Mouse (Mus musculus): ENCODE measurements at regions not wholly inside any gene's neighbourhood (a gene's known extent, or its start where the extent isn't known, plus 50 kb on each side); places are given as distances from the start of the nearest gene placed in this dataset.
"Not testable (repeated sequence)": the region's sequence is repeated elsewhere in the genome, so short reads cannot be mapped to it uniquely, and the experiment has no call there.

DNA sequence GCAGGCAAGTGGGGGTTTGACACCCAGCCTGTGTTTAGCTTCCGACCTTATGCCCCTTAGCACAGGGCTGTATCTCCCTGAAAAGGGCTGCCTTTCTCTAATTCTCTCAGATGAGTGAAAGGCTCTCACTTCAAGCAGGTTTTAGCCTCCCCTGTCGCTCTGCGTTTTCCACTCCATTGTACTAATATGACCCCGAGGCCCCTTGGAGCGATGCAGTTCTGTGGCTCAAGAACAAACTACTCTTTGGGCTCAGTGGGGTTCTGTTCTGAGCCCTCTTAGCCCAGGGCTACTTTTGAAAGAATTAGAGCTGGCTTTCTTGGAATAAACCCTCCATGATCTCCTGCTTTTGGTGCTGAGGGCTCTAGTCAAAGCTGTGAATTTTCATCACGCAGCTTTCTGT lies 53.4 kb upstream of the Castor2 start:
- WGBS (ENCODE audit: insufficient replicate concordance), result 71% methylated on average over 6 of the region's 6 CpGs
- no peaks in the 10 kb centered on the region for H3K4me1 ChIP-seq (replicated peaks)

GRCm38 (mm10) chr5:134042938-134043337 lies 56.6 kb upstream of the Castor2 start:
- not testable (repeated sequence) for DNase-seq; H3K9ac ChIP-seq; H3K27me3 ChIP-seq; H3K4me3 ChIP-seq (replicated peaks); H3K4me1 ChIP-seq (replicated peaks); H3K36me3 ChIP-seq; ATAC-seq (ENCODE audit: low read depth); H3K4me2 ChIP-seq; H3K9me3 ChIP-seq (replicated peaks); H3K27ac ChIP-seq
- WGBS (ENCODE audit: insufficient replicate concordance), result 87% methylated on average over 1 of the region's 2 CpGs

More for the DNA sequence above, 53.4 kb upstream of the Castor2 start:
- H3K27ac ChIP-seq, result no peak overlapping the region
- no peak overlapping the region for H3K4me3 ChIP-seq (replicated peaks)
- no peak overlapping the region for H3K4me2 ChIP-seq
- H3K9me3 ChIP-seq (replicated peaks), result 0 out of 2 replicates have a peak, but pooled peaks cover 4% of the 10 kb centered on the region
- ATAC-seq (ENCODE audit: low read depth), result no peak
- no peak overlapping the region for H3K9ac ChIP-seq
- no peaks in the 10 kb centered on the region for H3K27me3 ChIP-seq
- no peak for DNase-seq
- no peaks in the 10 kb centered on the region for H3K36me3 ChIP-seq

- DNase-seq (no peak), ATAC-seq (ENCODE audit: low read depth) (no peak)
- 68% methylated on average over 11 of the region's 11 CpGs for WGBS (ENCODE audit: insufficient replicate concordance)
Measured at GRCm38 (mm10) chr5:134027316-134027966, 72.1 kb upstream of the Castor2 start.

DNA sequence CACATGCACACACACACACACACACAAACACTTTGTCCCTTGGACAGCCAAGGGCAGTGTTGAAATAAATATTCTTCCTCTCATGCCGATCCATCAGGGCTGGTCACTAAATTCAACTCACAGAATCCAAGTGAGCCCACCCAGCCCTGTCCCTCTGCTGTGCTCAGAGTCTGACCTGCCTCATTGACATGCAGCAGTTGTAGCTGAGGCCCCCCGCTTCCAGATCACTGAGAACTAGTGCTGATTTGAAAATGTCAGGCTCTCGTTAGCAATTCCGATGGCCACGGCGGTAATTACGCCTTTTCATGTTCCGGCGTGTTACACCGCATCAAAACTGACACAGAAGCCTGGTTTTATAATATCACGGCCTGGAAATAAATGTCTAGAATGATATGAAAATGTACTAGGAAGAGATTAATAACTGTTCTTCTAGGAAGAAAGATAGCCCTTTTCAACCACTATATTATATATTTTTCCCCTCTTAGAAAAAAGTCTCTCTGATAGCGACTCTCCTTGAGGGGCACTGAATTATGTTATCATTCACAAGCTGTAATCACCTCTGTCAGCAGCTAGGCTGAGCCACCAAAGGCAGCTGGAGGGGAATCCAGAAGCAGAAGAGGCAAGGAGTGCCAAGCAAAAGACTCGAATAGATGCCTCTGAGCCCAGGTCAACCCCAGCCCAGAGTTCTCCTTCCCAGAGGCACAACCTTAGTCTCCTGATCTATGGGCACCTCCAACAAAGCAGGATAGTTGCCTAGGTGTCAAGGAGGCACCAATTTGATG lies 79.7 kb upstream of the Castor2 start:
- Histone ChIP-seq H3K4me2 (no peak overlapping the region), H3K27me3 (no peaks in the 10 kb centered on the region), H3K9ac (no peak overlapping the region), H3K27ac (no peak overlapping the region), H3K9me3 (replicated peaks) (no peaks in the 10 kb centered on the region), H3K4me3 (replicated peaks) (no peak overlapping the region), H3K36me3 (no peaks in the 10 kb centered on the region), H3K4me1 (replicated peaks) (no peaks in the 10 kb centered on the region)
- DNase-seq (no peak), ATAC-seq (ENCODE audit: low read depth) (no peak)
- WGBS (ENCODE audit: insufficient replicate concordance), result 72% methylated on average over 13 of the region's 13 CpGs

More at GRCm38 (mm10) chr5:134027316-134027966, 72.1 kb upstream of the Castor2 start:
- H3K4me3 ChIP-seq (replicated peaks), result no peak overlapping the region
- no peak overlapping the region for H3K27ac ChIP-seq
- H3K4me1 ChIP-seq (replicated peaks), result no peaks in the 10 kb centered on the region
- no peaks in the 10 kb centered on the region for H3K9me3 ChIP-seq (replicated peaks)
- no peaks in the 10 kb centered on the region for H3K27me3 ChIP-seq
- no peak overlapping the region for H3K4me2 ChIP-seq
- H3K36me3 ChIP-seq, result no peaks in the 10 kb centered on the region
- no peak overlapping the region for H3K9ac ChIP-seq

GRCm38 (mm10) chr5:134014257-134015163 lies 85.0 kb upstream of the Castor2 start:
- no peaks in the 10 kb centered on the region for H3K9me3 ChIP-seq (replicated peaks)
- H3K27ac ChIP-seq, result no peak overlapping the region
- no peaks in the 10 kb centered on the region for H3K27me3 ChIP-seq
- ATAC-seq (ENCODE audit: low read depth), result no peak
- no peak for DNase-seq
- H3K36me3 ChIP-seq, result no peaks in the 10 kb centered on the region
- 55% methylated on average over 13 of the region's 13 CpGs for WGBS (ENCODE audit: insufficient replicate concordance)
- no peak overlapping the region for H3K4me2 ChIP-seq
- no peak overlapping the region for H3K4me3 ChIP-seq (replicated peaks)
- no peaks in the 10 kb centered on the region for H3K4me1 ChIP-seq (replicated peaks)
- no peak overlapping the region for H3K9ac ChIP-seq

DNA sequence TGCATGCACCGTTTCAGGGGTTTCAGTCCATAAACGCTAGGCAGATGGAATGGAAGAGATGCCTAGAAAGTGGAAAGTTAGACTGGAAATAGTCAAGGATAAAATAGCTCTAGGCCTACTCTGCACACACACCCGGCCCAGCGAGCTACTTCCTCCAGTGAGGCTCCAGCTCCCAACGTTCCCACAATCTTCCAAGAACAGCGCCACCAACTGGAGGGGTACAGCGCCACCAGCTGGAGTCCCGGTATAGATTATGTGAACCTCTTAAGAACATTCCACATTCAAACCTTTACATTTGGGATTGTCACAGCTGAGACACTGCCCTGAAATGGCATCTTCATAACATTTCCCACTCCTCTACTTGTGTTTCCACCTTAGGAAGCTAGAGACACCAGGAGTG lies 86.3 kb upstream of the Castor2 start:
- Histone ChIP-seq H3K9ac (no peak overlapping the region), H3K4me3 (replicated peaks) (no peak overlapping the region), H3K27ac (no peak overlapping the region), H3K27me3 (no peaks in the 10 kb centered on the region), H3K4me1 (replicated peaks) (no peaks in the 10 kb centered on the region), H3K9me3 (replicated peaks) (no peaks in the 10 kb centered on the region), H3K36me3 (no peaks in the 10 kb centered on the region), H3K4me2 (no peak overlapping the region)
- no peak for ATAC-seq (ENCODE audit: low read depth)
- DNase-seq, result no peak
- WGBS (ENCODE audit: insufficient replicate concordance), result 68% methylated on average over 8 of the region's 8 CpGs

- Histone ChIP-seq H3K4me2 (no peak overlapping the region), H3K4me1 (replicated peaks) (0 out of 2 replicates have a peak, but pooled peaks cover 6% of the 10 kb centered on the region), H3K36me3 (no peaks in the 10 kb centered on the region), H3K27ac (no peak overlapping the region), H3K4me3 (replicated peaks) (no peak overlapping the region), H3K27me3 (no peaks in the 10 kb centered on the region), H3K9me3 (replicated peaks) (no peaks in the 10 kb centered on the region), H3K9ac (no peak overlapping the region)
- WGBS (ENCODE audit: insufficient replicate concordance), result 79% methylated on average over 14 of the region's 14 CpGs
- DNase-seq (no peak), ATAC-seq (ENCODE audit: low read depth) (no peak)
Measured at GRCm38 (mm10) chr5:134009843-134010242, 89.7 kb upstream of the Castor2 start.

- DNase-seq (peak; percentile 18), ATAC-seq (ENCODE audit: low read depth) (peak; percentile 73)
- H3K4me1 ChIP-seq (replicated peaks), result 0 out of 2 replicates have a peak, but pooled peaks cover 6% of the 10 kb centered on the region
- H3K4me2 ChIP-seq, result no peak overlapping the region
- no peaks in the 10 kb centered on the region for H3K27me3 ChIP-seq
- no peaks in the 10 kb centered on the region for H3K9me3 ChIP-seq (replicated peaks)
- no peak overlapping the region for H3K4me3 ChIP-seq (replicated peaks)
- H3K9ac ChIP-seq, result no peak overlapping the region
- H3K36me3 ChIP-seq, result no peaks in the 10 kb centered on the region
- WGBS (ENCODE audit: insufficient replicate concordance), result 9% methylated on average over 3 of the region's 3 CpGs
- no peak overlapping the region for H3K27ac ChIP-seq
Measured at GRCm38 (mm10) chr5:134007127-134007771, 92.3 kb upstream of the Castor2 start.

DNA sequence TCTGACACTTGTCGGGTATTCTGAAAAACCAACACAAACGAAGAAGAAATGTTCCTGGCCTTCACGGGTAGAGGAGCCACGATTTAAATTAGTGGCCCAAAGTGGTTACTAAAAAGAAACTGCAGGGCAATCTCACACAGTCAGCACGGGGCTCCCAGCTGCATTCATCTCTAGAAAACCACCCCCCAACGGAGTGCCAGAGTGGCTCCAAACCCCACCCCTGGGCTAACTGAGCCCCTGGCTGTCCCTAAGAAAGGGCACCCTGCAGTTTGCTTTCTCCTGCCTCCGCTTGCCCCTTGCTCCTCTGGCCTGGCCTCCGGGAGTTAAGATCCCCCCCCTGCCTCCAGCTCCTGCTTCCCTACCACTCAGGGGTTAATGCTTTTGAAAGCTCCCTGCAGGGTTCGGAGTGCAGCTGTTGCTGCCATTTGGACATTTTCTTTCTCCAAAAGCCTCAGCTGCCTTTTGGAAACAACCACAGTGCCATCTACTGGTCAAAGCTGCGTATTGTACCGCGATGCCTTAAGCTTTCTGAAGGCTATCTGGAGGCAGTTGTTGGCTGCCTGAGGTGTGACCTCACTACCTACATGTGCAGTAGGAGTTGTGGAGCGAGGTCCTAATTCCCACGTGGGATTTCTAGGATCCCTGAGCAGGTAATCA lies 92.9 kb upstream of the Castor2 start:
- no peaks in the 10 kb centered on the region for H3K36me3 ChIP-seq
- WGBS (ENCODE audit: insufficient replicate concordance), result 9% methylated on average over 14 of the region's 14 CpGs
- H3K9ac ChIP-seq, result no peak overlapping the region

DNA sequence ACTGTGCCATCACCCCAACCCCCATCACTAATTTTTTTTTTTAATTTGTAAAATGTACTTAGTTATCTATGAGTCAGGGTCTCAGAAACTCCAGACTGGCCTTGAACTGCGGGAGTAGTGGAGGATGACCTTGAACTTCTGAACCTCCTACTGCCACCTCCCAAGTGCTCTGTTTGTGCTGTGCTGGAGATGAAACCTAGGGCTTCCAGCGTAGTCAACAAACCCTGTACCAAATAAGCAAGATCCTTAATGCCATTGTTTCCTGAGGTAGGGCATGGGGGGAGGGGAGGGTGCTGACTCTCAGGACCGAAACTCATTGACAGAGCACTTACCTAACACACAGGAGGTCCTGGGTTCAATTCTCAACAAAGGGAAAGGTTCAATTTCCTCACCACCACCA lies 93.5 kb upstream of the Castor2 start:
- H3K27ac ChIP-seq, result no peak overlapping the region
- no peak for DNase-seq

More for the DNA sequence above, 92.9 kb upstream of the Castor2 start:
- peak overlapping the region; percentile 45 for H3K4me2 ChIP-seq
- no peaks in the 10 kb centered on the region for H3K27me3 ChIP-seq
- no peaks in the 10 kb centered on the region for H3K9me3 ChIP-seq (replicated peaks)
- H3K4me3 ChIP-seq (replicated peaks), result no peak overlapping the region
- H3K4me1 ChIP-seq (replicated peaks), result 0 out of 2 replicates have a peak, but pooled peaks cover 6% of the 10 kb centered on the region
- no peak overlapping the region for H3K27ac ChIP-seq
- ATAC-seq (ENCODE audit: low read depth) (no peak), DNase-seq (peak; percentile 29)

More for the DNA sequence above, 93.5 kb upstream of the Castor2 start:
- H3K9me3 ChIP-seq (replicated peaks), result no peaks in the 10 kb centered on the region
- no peak overlapping the region for H3K4me2 ChIP-seq
- no peaks in the 10 kb centered on the region for H3K36me3 ChIP-seq
- no peak overlapping the region for H3K9ac ChIP-seq
- H3K4me1 ChIP-seq (replicated peaks), result 0 out of 2 replicates have a peak, but pooled peaks cover 6% of the 10 kb centered on the region
- H3K4me3 ChIP-seq (replicated peaks), result no peak overlapping the region
- no peaks in the 10 kb centered on the region for H3K27me3 ChIP-seq
- 43% methylated on average over 3 of the region's 3 CpGs for WGBS (ENCODE audit: insufficient replicate concordance)
- ATAC-seq (ENCODE audit: low read depth), result no peak

Measured in liver, embryonic 13.5 days (tissue).